In the genomic region with DNA sequence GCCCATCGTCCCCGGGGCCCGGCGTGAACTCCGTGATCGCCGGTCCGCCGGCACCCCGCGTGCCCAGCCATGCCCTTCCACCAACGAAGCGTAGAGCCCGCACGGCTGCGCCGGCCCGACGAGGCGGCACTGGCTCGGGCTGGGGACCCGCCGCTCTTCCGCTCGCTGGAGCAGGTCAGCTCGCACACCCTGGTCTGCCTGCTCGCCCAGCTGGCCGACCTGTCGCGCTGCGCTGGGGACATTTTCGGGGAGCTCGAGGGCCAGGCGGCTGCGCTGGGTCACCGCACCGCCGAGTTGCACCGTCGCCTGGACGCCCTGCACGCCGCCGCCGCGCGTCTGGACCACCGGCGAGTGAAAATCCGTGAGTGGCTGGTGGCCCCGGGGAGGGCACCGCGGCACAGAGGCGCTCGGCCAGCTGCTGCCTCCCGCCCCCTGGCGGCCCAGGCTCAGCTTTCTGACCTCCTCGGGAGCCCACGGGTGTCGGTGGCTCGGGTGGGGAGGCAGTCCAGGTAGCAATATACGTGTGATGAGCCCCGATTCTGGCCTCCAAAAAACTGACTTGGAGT, we compare ENCODE assay signal across 8 mouse cellular contexts. TPM values are rescaled to one million over a fixed set of nuclear protein-coding genes. Genes with fewer than 3 reads are reported as not detected.
DNase-seq lines count a peak whose midpoint lies in the region; ATAC-seq and TF ChIP-seq lines count a peak whose summit lies in the region.

A gene (plus strand): TSS at position 70 of the 566 bp plus-strand sequence.

- no peak within 1 kb of the TSS for H3K27ac ChIP-seq in cerebellum, adult 2 months (ENCODE audit: insufficient read depth, low read length)
- H3K27ac ChIP-seq in hindbrain, embryonic 12.5 days = peak within 1 kb of the TSS; percentile 45

- no peaks in the 10 kb centered on the region for H3K36me3 ChIP-seq in hindbrain, embryonic 12.5 days

- no peaks in the 10 kb centered on the region for H3K4me1 ChIP-seq in cerebellum, adult 2 months (ENCODE audit: control insufficient read depth, insufficient read depth, low read length)
- peaks cover 10% of the 10 kb centered on the region for H3K4me1 ChIP-seq in hindbrain, embryonic 12.5 days

- H3K4me3 ChIP-seq in cerebellum, adult 2 months (replicated peaks; ENCODE audit: insufficient read depth, low read depth, low read length) = peak within 1 kb of the TSS; percentile 28
- H3K4me3 ChIP-seq in hindbrain, embryonic 12.5 days = peak within 1 kb of the TSS; percentile 57

- peak; percentile 81 for DNase-seq in Muller cell, postnatal 12 days (ENCODE audit: inconsistent ontology term)
- peak; percentile 24 to 37 for DNase-seq in cerebellum, adult 2 months
- peak; percentile 36 for DNase-seq in gastrocnemius, adult 18-20 months (ENCODE audit: low spot score)
- peak; percentile 27 to 32 for DNase-seq in layer of hippocampus, postnatal 36 days
- DNase-seq in lung, postnatal 36 days = peak; percentile 80
- peak; percentile 23 for DNase-seq in right cerebral cortex, postnatal 25 days
- peak; percentile 59 for DNase-seq in yolk sac, embryonic 10.5 days (ENCODE audit: low spot score)

- H3K27me3 ChIP-seq in cerebellum, adult 2 months (ENCODE audit: control insufficient read depth, insufficient read depth, low read length) = peaks cover 4% of the 10 kb centered on the region; the same call in 1 of the 2 replicates
- H3K27me3 ChIP-seq in hindbrain, embryonic 12.5 days = no peaks in the 10 kb centered on the region

- H3K4me2 ChIP-seq in hindbrain, embryonic 12.5 days (replicated peaks) = peak within 1 kb of the TSS; percentile 76

- WGBS in cerebellum, adult 2 months = under 1% methylated on average over 63 of the region's 63 CpGs
- WGBS in hindbrain, embryonic 12.5 days = under 1% methylated on average over 63 of the region's 63 CpGs

- TF ChIP-seq CTCF in cerebellum, adult 2 months (IDR thresholded peaks at IDR 0.05; ENCODE audit: borderline replicate concordance, insufficient read depth, low read depth, low read length) = peak; percentile 22; the same call in 1 of the 2 replicates

- no peaks in the 10 kb centered on the region for H3K9me3 ChIP-seq in hindbrain, embryonic 12.5 days (replicated peaks)

- no peak for TF ChIP-seq POLR2A in cerebellum, adult 2 months (IDR thresholded peaks at IDR 0.05; ENCODE audit: borderline replicate concordance, insufficient read depth, low read length)

- H3K9ac ChIP-seq in hindbrain, embryonic 12.5 days = peak within 1 kb of the TSS; percentile 73

- ATAC-seq in hindbrain, embryonic 12.5 days (ENCODE audit: low FRiP score) = peak; percentile 88

RNA-seq across cellular contexts. Expression of the gene that starts here (rescaled TPM):
- polyA plus RNA-seq in cerebellum, adult 2 months (2012; rRNA removed) = 16.7 and 18.4 TPM in 2 replicates
- total RNA-seq in gastrocnemius, adult 18-20 months (2021) = 1 to 10 TPM; 5.8 to 6.3 TPM
- 21.9 and 22.0 TPM in 2 replicates for polyA plus RNA-seq in hindbrain, embryonic 12.5 days (2016; fragmentation: Nextera tagmentation; extraction: Ambion mirVana)
- 10 to 100 TPM; 46.7 to 53.1 TPM for total RNA-seq in layer of hippocampus, postnatal 36 days (2021)

Comparison
In these comparisons a context has a peak if more than half of its experiments do, and no peak if none do; other contexts are left out.
1. RNA of the gene that starts here (total RNA-seq): 46.7 to 53.1 TPM in layer of hippocampus, postnatal 36 days; 5.8 to 6.3 TPM in gastrocnemius, adult 18-20 months; every median in the first group is over 4 times any median in the second.
2. DNase-seq: peak in every context shown above with its lines; median percentile 81 in Muller cell, postnatal 12 days; 80 in lung, postnatal 36 days; 59 in yolk sac, embryonic 10.5 days; 36 in gastrocnemius, adult 18-20 months; 30 in cerebellum, adult 2 months; 30 in layer of hippocampus, postnatal 36 days; 23 in right cerebral cortex, postnatal 25 days.